Mouse (Mus musculus) heart, postnatal 0 days (tissue): ENCODE data around the gene Pxk.

Experiments
- CTCF ChIP-seq: IDR thresholded peaks from 2 replicates; pipeline ENCODE4 v1.5.1; 2016; ENCODE audit warnings: antibody characterized with exemption, control low read depth, low read depth
- EP300 ChIP-seq: IDR thresholded peaks from 2 replicates; pipeline ENCODE4 v1.6.1; 2016; ENCODE audit warnings: antibody characterized with exemption, low read depth

DNA sequence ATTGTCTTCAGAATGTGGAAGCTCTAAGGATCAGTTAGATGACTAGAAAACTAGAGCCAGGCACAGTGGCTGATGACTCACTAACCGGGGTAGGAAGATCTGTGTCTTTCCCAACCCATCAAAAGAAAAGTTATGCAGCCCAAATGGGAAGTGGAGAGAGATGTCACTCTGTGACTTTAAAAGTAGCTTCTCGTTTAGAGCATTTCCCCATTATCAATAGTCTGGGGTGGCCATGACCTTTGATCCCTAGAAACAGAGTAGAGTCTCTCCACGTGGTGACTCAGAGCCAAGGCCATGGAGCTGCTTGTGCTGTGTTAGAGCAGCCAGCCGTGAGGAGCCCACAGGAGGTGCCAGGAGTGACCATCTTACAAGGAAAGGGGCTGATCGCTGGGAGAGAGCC, 4.6 kb upstream of the Pxk start:
- no peak for TF ChIP-seq CTCF
- no peak for TF ChIP-seq EP300
